Mouse (Mus musculus) liver, adult (tissue): Measurements from ENCODE around the gene Gm20388.

Experiments
- GATA4 ChIP-seq: IDR thresholded peaks from 2 replicates; pipeline ENCODE4 v1.6.1; 2014; ENCODE audit warnings: mild to moderate bottlenecking, low read length; ENCODE audit not compliant: insufficient replicate concordance

Gene Gm20388

GRCm38 (mm10) chr8:124216951-124217350 lies 4306.3 kb downstream of the Gm20388 start:
- no peak for TF ChIP-seq GATA4

GRCm38 (mm10) chr8:124229883-124230282 lies 4319.2 kb downstream of the Gm20388 start:
- TF ChIP-seq GATA4, result no peak

GRCm38 (mm10) chr8:124230496-124231175 lies 4320.0 kb downstream of the Gm20388 start:
- TF ChIP-seq GATA4, result no peak

- TF ChIP-seq GATA4, result no peak
Measured at GRCm38 (mm10) chr8:124231176-124231484, 4320.5 kb downstream of the Gm20388 start, which contains the start of gene Galnt2. Gene Galnt2 (plus strand): TSS chr8:124231391.

- TF ChIP-seq GATA4, result peak; percentile 86; the same call in 1 of the 2 replicates
Measured at GRCm38 (mm10) chr8:124231485-124232279, 4321.0 kb downstream of the Gm20388 start.

GRCm38 (mm10) chr8:124232280-124232600 lies 4321.6 kb downstream of the Gm20388 start:
- no peak for TF ChIP-seq GATA4

GRCm38 (mm10) chr8:124234496-124234895 lies 4323.9 kb downstream of the Gm20388 start:
- no peak for TF ChIP-seq GATA4

GRCm38 (mm10) chr8:124235536-124235935 lies 4324.9 kb downstream of the Gm20388 start:
- TF ChIP-seq GATA4, result no peak

- no peak for TF ChIP-seq GATA4
Measured at GRCm38 (mm10) chr8:124239350-124239749, 4328.7 kb downstream of the Gm20388 start.

GRCm38 (mm10) chr8:124240932-124241331 lies 4330.3 kb downstream of the Gm20388 start:
- TF ChIP-seq GATA4, result no peak; the same call in 1 of the 2 replicates

- no peak for TF ChIP-seq GATA4
Measured at GRCm38 (mm10) chr8:124242208-124242607, 4331.6 kb downstream of the Gm20388 start.

- TF ChIP-seq GATA4, result no peak
Measured at GRCm38 (mm10) chr8:124242913-124243312, 4332.3 kb downstream of the Gm20388 start.

- TF ChIP-seq GATA4, result no peak
Measured at GRCm38 (mm10) chr8:124247581-124247980, 4336.9 kb downstream of the Gm20388 start.

GRCm38 (mm10) chr8:124248688-124249087 lies 4338.0 kb downstream of the Gm20388 start:
- TF ChIP-seq GATA4, result no peak

- no peak for TF ChIP-seq GATA4
Measured at GRCm38 (mm10) chr8:124250255-124250654, 4339.6 kb downstream of the Gm20388 start.

GRCm38 (mm10) chr8:124250785-124251184 lies 4340.1 kb downstream of the Gm20388 start:
- TF ChIP-seq GATA4, result no peak
